Mouse (Mus musculus) embryonic facial prominence, embryonic 14.5 days (tissue): ENCODE results near the gene Spock2. TPM values are rescaled to one million over a fixed set of nuclear protein-coding genes. Genes with fewer than 3 reads are reported as not detected.
"Not testable (repeated sequence)": the region's sequence is repeated elsewhere in the genome, so short reads cannot be mapped to it uniquely, and the experiment has no call there.

Experiments
- ATAC-seq: fragments of 200-750 bp; cut with Nextera tagmentation; 2 replicates; pipeline ENCODE4 v1.8.0; 2017; ENCODE audit warnings: low read depth, moderate number of reproducible peaks, moderate TSS enrichment
- DNase-seq: peaks from one replicate; pipeline ENCODE4 v3.0.0-alpha.2; 2015; ENCODE audit warnings: low spot score
- H3K27ac ChIP-seq: fragments of 300-500 bp; sonication (generic); replicated peaks from 2 replicates; pipeline ENCODE4 v1.5.1; 2014; ENCODE audit warnings: low read depth, mild to moderate bottlenecking, low read length, moderate library complexity
- H3K27me3 ChIP-seq: fragments of 300-500 bp; sonication (generic); replicated peaks from 2 replicates; pipeline ENCODE4 v1.6.1; 2014; ENCODE audit warnings: low read length; ENCODE audit not compliant: control insufficient read depth, insufficient read depth
- H3K36me3 ChIP-seq: fragments of 300-500 bp; sonication (generic); 2 replicates; pipeline ENCODE4 v1.6.1; 2014; ENCODE audit warnings: low read length, mixed read lengths; ENCODE audit not compliant: control insufficient read depth, insufficient read depth
- H3K4me1 ChIP-seq: fragments of 300-500 bp; sonication (generic); 2 replicates; pipeline ENCODE4 v1.6.1; 2014; ENCODE audit warnings: antibody characterized with exemption, low read length; ENCODE audit not compliant: control insufficient read depth, insufficient read depth
- H3K4me2 ChIP-seq: fragments of 300-500 bp; sonication (generic); 2 replicates; pipeline ENCODE4 v1.6.1; 2014; ENCODE audit warnings: low read depth, mild to moderate bottlenecking, low read length, moderate library complexity, mixed read lengths
- H3K4me3 ChIP-seq: fragments of 300-500 bp; sonication (generic); 2 replicates; pipeline ENCODE4 v1.5.1; 2014; ENCODE audit warnings: low read depth, mild to moderate bottlenecking, low read length
- H3K9ac ChIP-seq: fragments of 300-500 bp; sonication (generic); 2 replicates; pipeline ENCODE4 v1.6.1; 2014; ENCODE audit warnings: low read depth, mild to moderate bottlenecking, low read length, moderate library complexity, mixed read lengths
- H3K9me3 ChIP-seq: fragments of 300-500 bp; sonication (generic); 2 replicates; pipeline ENCODE4 v1.6.1; 2016; ENCODE audit warnings: low read length; ENCODE audit not compliant: control insufficient read depth
- WGBS: fragments of 180-500 bp; shearing (Covaris S2); extraction: QIAGEN DNeasy Blood & Tissue Kit; methylation state at CpG from one replicate; pipeline ENCODE4 v1.1.7; 2014; 5-methylcytosine and 5-hydroxymethylcytosine counted together
- polyA plus RNA-seq: library from polyadenylated mRNA; unstranded; fragments of >200 nt; fragmentation: Nextera tagmentation; extraction: Ambion mirVana; gene quantifications from 2 replicates; pipeline ENCODE4 v1.2.1, GENCODE M21; 2014

The Spock2 gene
- polyA plus RNA-seq, 1 experiment from 2014 or later: 8.8 TPM

GRCm38 (mm10) chr10:60168306-60168705 is 62.3 kb downstream of the Spock2 start:
- Histone ChIP-seq H3K4me3 (no peak overlapping the region), H3K4me2 (no peak overlapping the region), H3K36me3 (no peaks in the 10 kb centered on the region), H3K9me3 (no peaks in the 10 kb centered on the region), H3K4me1 (no peaks in the 10 kb centered on the region), H3K9ac (no peak overlapping the region), H3K27me3 (no peaks in the 10 kb centered on the region), H3K27ac (no peak overlapping the region)
- WGBS: 68% methylated on average over 2 of the region's 2 CpGs
- no peak for ATAC-seq
- DNase-seq: no peak

- ATAC-seq (no peak), DNase-seq (no peak)
- H3K4me2 ChIP-seq: no peak overlapping the region
- H3K27me3 ChIP-seq: no peaks in the 10 kb centered on the region
- no peak overlapping the region for H3K4me3 ChIP-seq
- no peaks in the 10 kb centered on the region for H3K4me1 ChIP-seq
- H3K27ac ChIP-seq: no peak overlapping the region
- H3K9me3 ChIP-seq: no peaks in the 10 kb centered on the region
- H3K36me3 ChIP-seq: no peaks in the 10 kb centered on the region
- 48% methylated on average over 3 of the region's 3 CpGs for WGBS
- H3K9ac ChIP-seq: no peak overlapping the region
These were observed 62.9 kb downstream of the Spock2 start for GRCm38 (mm10) chr10:60168960-60169359.

DNA sequence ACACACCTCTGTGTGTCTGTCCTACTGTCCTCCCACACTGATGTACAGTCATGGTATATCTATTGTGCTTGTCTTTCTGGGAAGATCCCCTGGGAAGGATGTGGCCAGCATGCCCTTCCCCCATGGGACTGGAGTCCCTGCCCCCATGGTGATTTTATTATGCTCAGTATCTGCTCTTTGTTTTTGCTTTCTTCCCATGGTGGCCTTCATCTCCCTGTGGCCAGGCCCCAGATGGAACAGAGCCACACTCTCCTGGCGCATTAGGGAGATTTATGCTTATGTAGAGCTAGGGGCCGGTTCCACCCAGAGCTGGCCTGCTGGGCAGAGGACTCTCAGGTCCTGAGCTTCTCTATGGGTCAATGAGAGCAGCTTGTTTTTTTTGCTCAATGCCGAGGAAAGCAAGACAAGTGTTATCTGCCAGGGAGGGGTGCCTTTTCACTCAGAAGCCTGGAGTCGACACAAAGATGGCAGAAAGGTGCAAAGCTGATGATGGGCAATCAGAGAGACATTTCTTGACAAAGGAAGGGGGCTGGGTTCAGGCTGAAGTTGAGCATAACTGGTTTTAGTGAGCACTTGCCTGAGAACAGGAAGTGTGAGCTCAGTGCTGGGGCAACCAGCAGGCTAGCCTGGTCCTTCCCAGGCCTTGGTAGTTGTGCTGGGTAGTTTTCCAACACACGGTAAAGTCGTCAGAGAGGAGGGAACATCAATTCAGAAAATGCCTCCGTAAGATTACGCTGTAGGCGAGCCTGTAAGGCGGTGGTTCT is 64.5 kb downstream of the Spock2 start:
- ATAC-seq (no peak), DNase-seq (no peak)
- WGBS: 76% methylated on average over 10 of the region's 10 CpGs
- H3K9me3 ChIP-seq: no peaks in the 10 kb centered on the region
- no peaks in the 10 kb centered on the region for H3K27me3 ChIP-seq
- H3K27ac ChIP-seq: no peak overlapping the region
- H3K36me3 ChIP-seq: no peaks in the 10 kb centered on the region
- no peak overlapping the region for H3K4me3 ChIP-seq
- no peak overlapping the region for H3K9ac ChIP-seq
- no peaks in the 10 kb centered on the region for H3K4me1 ChIP-seq
- no peak overlapping the region for H3K4me2 ChIP-seq

- Histone ChIP-seq H3K4me1 (no peaks in the 10 kb centered on the region), H3K36me3 (no peaks in the 10 kb centered on the region), H3K9ac (no peak overlapping the region), H3K9me3 (no peaks in the 10 kb centered on the region), H3K4me3 (no peak overlapping the region), H3K27ac (no peak overlapping the region), H3K4me2 (no peak overlapping the region), H3K27me3 (no peaks in the 10 kb centered on the region)
- WGBS: 98% methylated on average over 5 of the region's 5 CpGs
- no peak for DNase-seq
- ATAC-seq: no peak
These were observed 65.3 kb downstream of the Spock2 start for GRCm38 (mm10) chr10:60171368-60171767.

GRCm38 (mm10) chr10:60172306-60172705 is 66.3 kb downstream of the Spock2 start:
- no peak overlapping the region for H3K4me3 ChIP-seq
- no peak overlapping the region for H3K9ac ChIP-seq
- H3K27me3 ChIP-seq: no peaks in the 10 kb centered on the region
- H3K27ac ChIP-seq: no peak overlapping the region
- no peak for DNase-seq
- 81% methylated on average over 4 of the region's 4 CpGs for WGBS
- H3K9me3 ChIP-seq: no peaks in the 10 kb centered on the region
- H3K4me1 ChIP-seq: no peaks in the 10 kb centered on the region
- H3K36me3 ChIP-seq: no peaks in the 10 kb centered on the region
- ATAC-seq: no peak
- no peak overlapping the region for H3K4me2 ChIP-seq

DNA sequence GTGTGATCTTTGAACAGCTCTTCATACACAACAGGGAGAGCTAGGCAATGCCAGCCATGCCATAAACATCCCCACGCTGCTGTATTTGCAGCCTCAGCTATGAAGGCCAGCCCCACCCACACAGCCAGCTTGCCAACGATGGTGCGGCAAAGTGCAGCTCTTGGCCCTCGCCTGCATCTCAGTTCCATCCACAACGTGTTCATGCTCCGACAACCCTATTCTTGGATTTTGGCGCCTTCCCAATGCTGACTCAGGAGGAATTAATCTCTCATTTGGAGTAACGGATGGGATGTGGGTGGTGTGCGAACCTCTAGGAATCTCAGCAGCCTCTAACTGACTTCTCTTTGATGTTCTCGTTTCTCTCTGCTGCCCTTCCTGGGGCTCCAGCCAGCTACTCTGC is 67.0 kb downstream of the Spock2 start:
- peak; percentile 53 for DNase-seq
- H3K9ac ChIP-seq: no peak overlapping the region
- no peaks in the 10 kb centered on the region for H3K36me3 ChIP-seq
- no peak overlapping the region for H3K4me2 ChIP-seq
- ATAC-seq: no peak
- WGBS: 53% methylated on average over 10 of the region's 10 CpGs
- H3K27me3 ChIP-seq: no peaks in the 10 kb centered on the region
- no peak overlapping the region for H3K27ac ChIP-seq
- H3K4me1 ChIP-seq: no peaks in the 10 kb centered on the region
- no peaks in the 10 kb centered on the region for H3K9me3 ChIP-seq
- H3K4me3 ChIP-seq: no peak overlapping the region

DNA sequence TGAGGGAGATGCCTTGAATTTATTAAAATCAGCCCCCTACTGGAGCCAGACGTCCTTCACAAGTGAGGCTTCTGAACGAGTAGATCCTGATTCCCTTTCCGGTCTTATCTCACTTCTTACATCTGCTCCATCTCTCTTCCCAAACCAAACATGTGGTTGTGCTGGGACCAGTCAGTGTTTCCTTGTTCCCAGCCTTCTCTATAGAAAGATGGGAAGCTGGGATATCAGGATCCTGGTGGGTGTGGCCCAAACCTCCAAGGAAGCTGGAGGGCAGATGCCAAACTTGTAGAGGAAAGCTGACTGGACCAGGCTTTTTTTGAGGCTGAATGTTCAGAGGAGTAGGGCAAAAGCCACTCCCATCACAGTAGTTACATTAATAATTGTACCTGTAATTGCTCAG is 68.5 kb downstream of the Spock2 start:
- Histone ChIP-seq H3K9me3 (no peaks in the 10 kb centered on the region), H3K27ac (no peak overlapping the region), H3K9ac (no peak overlapping the region), H3K27me3 (no peaks in the 10 kb centered on the region), H3K36me3 (no peaks in the 10 kb centered on the region), H3K4me1 (no peaks in the 10 kb centered on the region), H3K4me3 (no peak overlapping the region), H3K4me2 (no peak overlapping the region)
- no peak for ATAC-seq
- DNase-seq: no peak
- 46% methylated on average over 3 of the region's 3 CpGs for WGBS

- H3K4me2 ChIP-seq, H3K36me3 ChIP-seq, ATAC-seq, H3K27me3 ChIP-seq, H3K9ac ChIP-seq, H3K27ac ChIP-seq, H3K4me3 ChIP-seq, DNase-seq, H3K9me3 ChIP-seq, H3K4me1 ChIP-seq: not testable (repeated sequence)
- 79% methylated on average over 9 of the region's 9 CpGs for WGBS
These were observed 69.3 kb downstream of the Spock2 start for GRCm38 (mm10) chr10:60175306-60175705.
